Mouse (Mus musculus) mature B cell (primary cell): ENCODE measurements around the gene Lime1.

ENCODE experiments used
- in situ Hi-C: fragments of 300-500 bp; cut with MboI; formaldehyde crosslinking; loops from 2 replicates; pipeline ENCODE4 v1.14.3; 2019

The Lime1 gene

GRCm38 (mm10) chr2:181391022-181391421 lies 11.1 kb downstream of the Lime1 start:
- in situ Hi-C loops: loop anchor here (10.0 kb wide), 2 partner anchors 104 to 184 kb away; partner anchors contain the start of genes Abhd16b and Tpd52l2

- in situ Hi-C loops: loop anchor here (10.0 kb wide), 2 partner anchors 103 to 183 kb away; partner anchors contain the start of genes Abhd16b and Tpd52l2
Observed at GRCm38 (mm10) chr2:181391541-181391940, 11.7 kb downstream of the Lime1 start.

- in situ Hi-C loops: loop anchor here (10.0 kb wide), 2 partner anchors 102 to 182 kb away; partner anchors contain the start of genes Abhd16b and Tpd52l2
Observed at GRCm38 (mm10) chr2:181392600-181393213, 12.8 kb downstream of the Lime1 start.

GRCm38 (mm10) chr2:181394086-181394485 lies 14.2 kb downstream of the Lime1 start:
- in situ Hi-C loops: loop anchor here (10.0 kb wide), 2 partner anchors 101 to 181 kb away; partner anchors contain the start of genes Abhd16b and Tpd52l2

GRCm38 (mm10) chr2:181397207-181397761 lies 17.4 kb downstream of the Lime1 start:
- in situ Hi-C loops: loop anchor here (10.0 kb wide), 2 partner anchors 98 to 178 kb away; partner anchors contain the start of genes Abhd16b and Tpd52l2

GRCm38 (mm10) chr2:181401497-181401896 lies 21.6 kb downstream of the Lime1 start:
- in situ Hi-C loops: no loop called here

GRCm38 (mm10) chr2:181403722-181404121 lies 23.8 kb downstream of the Lime1 start:
- in situ Hi-C loops: no loop called here

- in situ Hi-C loops: no loop called here
Observed at GRCm38 (mm10) chr2:181409643-181410042, 29.8 kb downstream of the Lime1 start.

GRCm38 (mm10) chr2:181410760-181411473 lies 31.0 kb downstream of the Lime1 start:
- in situ Hi-C loops: no loop called here

- in situ Hi-C loops: no loop called here
Observed at GRCm38 (mm10) chr2:181413141-181413540, 33.3 kb downstream of the Lime1 start.

- in situ Hi-C loops: no loop called here
Observed at GRCm38 (mm10) chr2:181415945-181416344, 36.1 kb downstream of the Lime1 start.

- in situ Hi-C loops: no loop called here
Observed at GRCm38 (mm10) chr2:181419359-181419758, 39.5 kb downstream of the Lime1 start.

- in situ Hi-C loops: no loop called here
Observed at GRCm38 (mm10) chr2:181420426-181420825, 40.5 kb downstream of the Lime1 start.

- in situ Hi-C loops: no loop called here
Observed at GRCm38 (mm10) chr2:181420903-181421638, 41.2 kb downstream of the Lime1 start.

- in situ Hi-C loops: no loop called here
Observed at GRCm38 (mm10) chr2:181423834-181424233, 44.0 kb downstream of the Lime1 start.
